10 mouse cellular contexts compared by ENCODE assay signal in the genomic region with DNA sequence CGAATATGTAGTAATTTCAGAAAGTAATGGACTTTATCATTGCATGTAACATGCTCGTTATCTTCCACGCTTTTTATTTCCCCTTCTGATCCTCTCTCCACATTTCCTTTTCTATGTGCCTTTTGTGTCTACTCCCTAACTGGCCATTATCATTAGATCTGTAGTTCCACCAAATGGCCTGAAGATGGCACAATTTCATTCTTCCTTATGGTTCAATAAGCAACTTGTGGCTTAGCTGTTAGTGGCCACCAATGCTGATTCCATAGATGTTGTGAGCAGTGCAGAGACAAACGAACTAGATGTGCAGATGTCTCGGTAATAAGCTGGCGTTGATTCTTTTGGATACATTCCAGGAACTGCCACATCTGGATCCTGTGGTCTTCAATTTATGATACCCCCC.
DNase-seq lines count a peak whose midpoint lies in the region; ATAC-seq and TF ChIP-seq lines count a peak whose summit lies in the region.
"Had no signal": no experiment of that assay in that cellular context is flagged by ENCODE, and none has a peak within 500 bp of the region (broad histone marks: within the 10 kb centered on the region; RNA-seq: fewer than 3 reads in every experiment).

No protein-coding gene starts in this region.

- TF ChIP-seq CTCF in intestine, postnatal 0 days (IDR thresholded peaks at IDR 0.05; ENCODE audit: low read depth): peak; percentile 80

- no peak for ATAC-seq in intestine, postnatal 0 days
- no peak for ATAC-seq in intestine, embryonic 16.5 days

- H3K4me1 ChIP-seq in intestine, postnatal 0 days (replicated peaks; ENCODE audit: control insufficient read depth, insufficient read depth, low read length): no peaks in the 10 kb centered on the region
- no peaks in the 10 kb centered on the region for H3K4me1 ChIP-seq in intestine, embryonic 16.5 days (ENCODE audit: control insufficient read depth, insufficient read depth, low read length)
- no peaks in the 10 kb centered on the region for H3K4me1 ChIP-seq in ES-E14 (ENCODE audit: control insufficient read depth in 2 of 2, insufficient read depth in 2 of 2, low read length in 2 of 2, poor library complexity in 1 of 2)
- H3K4me1 ChIP-seq: embryonic facial prominence, embryonic 13.5 days; limb, embryonic 12.5 days had no signal

- H3K27ac ChIP-seq in intestine, postnatal 0 days (ENCODE audit: low read depth, low read length): no peak overlapping the region
- no peak overlapping the region for H3K27ac ChIP-seq in intestine, embryonic 16.5 days (ENCODE audit: low read length)
- no peak overlapping the region for H3K27ac ChIP-seq in ES-E14 (ENCODE audit: insufficient read depth, low read depth, low read length, poor library complexity, severe bottlenecking)
- H3K27ac ChIP-seq: embryonic facial prominence, embryonic 13.5 days; limb, embryonic 12.5 days had no signal

- H3K36me3 ChIP-seq in intestine, postnatal 0 days (ENCODE audit: control insufficient read depth, insufficient read depth): no peaks in the 10 kb centered on the region
- H3K36me3 ChIP-seq in intestine, embryonic 16.5 days (ENCODE audit: control insufficient read depth, insufficient read depth, low read length): no peaks in the 10 kb centered on the region
- H3K36me3 ChIP-seq in ES-E14 (ENCODE audit: control insufficient read depth, insufficient read depth, low read length, poor library complexity, severe bottlenecking): no peaks in the 10 kb centered on the region
- H3K36me3 ChIP-seq: embryonic facial prominence, embryonic 13.5 days; limb, embryonic 12.5 days had no signal

- no peaks in the 10 kb centered on the region for H3K9me3 ChIP-seq in intestine, postnatal 0 days (ENCODE audit: control insufficient read depth)
- H3K9me3 ChIP-seq in intestine, embryonic 16.5 days (ENCODE audit: control insufficient read depth, low read length): no peaks in the 10 kb centered on the region
- H3K9me3 ChIP-seq in ES-E14 (ENCODE audit: control insufficient read depth, insufficient read depth, low read depth, low read length): no peaks in the 10 kb centered on the region
- H3K9me3 ChIP-seq: embryonic facial prominence, embryonic 13.5 days; limb, embryonic 12.5 days had no signal

- H3K27me3 ChIP-seq in intestine, postnatal 0 days (replicated peaks; ENCODE audit: control insufficient read depth, insufficient read depth, low read length): no peaks in the 10 kb centered on the region
- no peaks in the 10 kb centered on the region for H3K27me3 ChIP-seq in intestine, embryonic 16.5 days (replicated peaks; ENCODE audit: control insufficient read depth, insufficient read depth, low read length)
- H3K27me3 ChIP-seq: embryonic facial prominence, embryonic 13.5 days had no signal

- peak; percentile 81 for DNase-seq in 3T3-L1 (ENCODE audit: low read depth, low spot score)
- peak; percentile 66 for DNase-seq in ES-E14 (ENCODE audit: low read depth, low spot score)
- peak; percentile 75 for DNase-seq in embryo, embryonic 11 days
- DNase-seq in retina, adult 2 months (ENCODE audit: low read depth, low spot score): peak; percentile 28
- no peak for DNase-seq in gastrocnemius, postnatal 4 days (ENCODE audit: low spot score in 2 of 2)
- no peak for DNase-seq in heart, postnatal 25 days (ENCODE audit: low spot score)

- in situ Hi-C loops in ES-E14 (cut with MboI; ENCODE audit: low sequenced_read_pairs in 2 of 2, unreplicated experiment in 2 of 2): no loop called here

- 61% methylated on average over 6 of the region's 6 CpGs for WGBS in intestine, postnatal 0 days
- 60% methylated on average over 6 of the region's 6 CpGs for WGBS in intestine, embryonic 16.5 days

- no peak overlapping the region for H3K9ac ChIP-seq in intestine, postnatal 0 days (ENCODE audit: low read depth, low read length)
- H3K9ac ChIP-seq in intestine, embryonic 16.5 days (ENCODE audit: low read depth, low read length): no peak overlapping the region
- no peak overlapping the region for H3K9ac ChIP-seq in ES-E14 (ENCODE audit: insufficient read depth, low read depth, low read length, poor library complexity, severe bottlenecking)
- H3K9ac ChIP-seq: embryonic facial prominence, embryonic 13.5 days; limb, embryonic 12.5 days had no signal

- intact Hi-C loops in heart, postnatal 25 days (cut with DNase I): loop anchor here (2.0 to 5.0 kb wide), 4 partner anchors 307 to 1134 kb away; a partner anchor contains a TSS

- H3K4me2 ChIP-seq in intestine, postnatal 0 days (replicated peaks; ENCODE audit: low read depth): no peak overlapping the region
- no peak overlapping the region for H3K4me2 ChIP-seq in intestine, embryonic 16.5 days (ENCODE audit: low read depth, low read length)
- H3K4me2 ChIP-seq: embryonic facial prominence, embryonic 13.5 days; limb, embryonic 12.5 days had no signal

- H3K4me3 ChIP-seq in intestine, postnatal 0 days (ENCODE audit: low read depth, low read length): no peak overlapping the region
- no peak overlapping the region for H3K4me3 ChIP-seq in intestine, embryonic 16.5 days (ENCODE audit: low read length)
- H3K4me3 ChIP-seq in ES-E14 (ENCODE audit: insufficient read depth in 1 of 2, low read depth in 1 of 2, low read length in 2 of 2, poor library complexity in 1 of 2, severe bottlenecking in 1 of 2): no peak overlapping the region
- H3K4me3 ChIP-seq: embryonic facial prominence, embryonic 13.5 days; limb, embryonic 12.5 days had no signal

TF ChIP-seq in ES-E14, 5 proteins besides CTCF, POLR2A, EP300 and RAD21:
- TF ChIP-seq ZC3H11A (IDR thresholded peaks at IDR 0.05; ENCODE audit: borderline replicate concordance, low read depth, low read length): peak; percentile 50; the same call in 1 of the 2 replicates
- TF ChIP-seq ZNF384 (IDR thresholded peaks at IDR 0.05; ENCODE audit: low read depth, low read length): no peak
TF ChIP-seq in ES-E14: peak in this region for 1.

Comparison
In these comparisons a context has a peak if more than half of its experiments do, and no peak if none do; other contexts are left out.
1. DNase-seq: peak in 3T3-L1 (single experiment), ES-E14 (single experiment), embryo, embryonic 11 days (single experiment) and retina, adult 2 months (single experiment); none in gastrocnemius, postnatal 4 days (0 of 2) and heart, postnatal 25 days (single experiment).